Mouse (Mus musculus) kidney, postnatal 0 days (tissue): ENCODE results near the gene Ncapd2. TPM values are rescaled to one million over a fixed set of nuclear protein-coding genes. Genes with fewer than 3 reads are reported as not detected.
A peak's percentile ranks its signal among the peaks of the same experiment; 100 is the strongest.

Experiments
- ATAC-seq: fragments of 200-750 bp; cut with Nextera tagmentation; replicated peaks from 2 replicates; pipeline ENCODE4 v1.8.0; 2017; ENCODE audit warnings: low read depth, moderate number of reproducible peaks, moderate TSS enrichment, moderate library complexity; ENCODE audit not compliant: low FRiP score
- DNase-seq: peaks from one replicate; pipeline ENCODE4 v3.0.0-alpha.2; 2016; ENCODE audit warnings: low spot score
- H3K27ac ChIP-seq: fragments of 300-500 bp; sonication (generic); 2 replicates; pipeline ENCODE4 v1.5.1; 2014; ENCODE audit warnings: mild to moderate bottlenecking
- H3K27me3 ChIP-seq: fragments of 300-500 bp; sonication (generic); 2 replicates; pipeline ENCODE4 v1.6.1; 2014; ENCODE audit warnings: low read length, mixed read lengths; ENCODE audit not compliant: insufficient read depth
- H3K36me3 ChIP-seq: fragments of 300-500 bp; sonication (generic); 2 replicates; pipeline ENCODE4 v1.6.1; 2014; ENCODE audit warnings: low read length, mixed read lengths; ENCODE audit not compliant: insufficient read depth
- H3K4me1 ChIP-seq: fragments of 300-500 bp; sonication (generic); replicated peaks from 2 replicates; pipeline ENCODE4 v1.6.1; 2014; ENCODE audit warnings: antibody characterized with exemption, low read length, mixed read lengths; ENCODE audit not compliant: insufficient read depth
- H3K4me2 ChIP-seq: fragments of 300-500 bp; sonication (generic); 2 replicates; pipeline ENCODE4 v1.6.1; 2014; ENCODE audit warnings: mild to moderate bottlenecking, low read length, moderate library complexity, mixed read lengths
- H3K4me3 ChIP-seq: fragments of 300-500 bp; sonication (generic); replicated peaks from 2 replicates; pipeline ENCODE4 v1.5.1; 2014; ENCODE audit warnings: low read depth, low read length
- H3K9ac ChIP-seq: fragments of 300-500 bp; sonication (generic); 2 replicates; pipeline ENCODE4 v1.6.1; 2014; ENCODE audit warnings: low read depth, low read length
- H3K9me3 ChIP-seq: fragments of 300-500 bp; sonication (generic); replicated peaks from 2 replicates; pipeline ENCODE4 v1.6.1; 2016; ENCODE audit warnings: low read length, inconsistent platforms, mixed read lengths
- CTCF ChIP-seq: IDR thresholded peaks from 2 replicates; pipeline ENCODE4 v1.5.1; 2016; ENCODE audit warnings: antibody characterized with exemption, low read depth, mild to moderate bottlenecking, moderate library complexity
- WGBS: fragments of 180-500 bp; shearing (Covaris S2); extraction: QIAGEN DNeasy Blood & Tissue Kit; methylation state at CpG from one replicate; pipeline ENCODE4 v1.1.7; 2014; 5-methylcytosine and 5-hydroxymethylcytosine counted together
- polyA plus RNA-seq: library from polyadenylated mRNA; unstranded; fragments of >200 nt; fragmentation: Nextera tagmentation; extraction: Ambion mirVana; gene quantifications from 2 replicates; pipeline ENCODE4 v1.2.1, GENCODE M21; 2015

The Ncapd2 gene
- polyA plus RNA-seq, 1 experiment from 2014 or later = 43.8 TPM

DNA sequence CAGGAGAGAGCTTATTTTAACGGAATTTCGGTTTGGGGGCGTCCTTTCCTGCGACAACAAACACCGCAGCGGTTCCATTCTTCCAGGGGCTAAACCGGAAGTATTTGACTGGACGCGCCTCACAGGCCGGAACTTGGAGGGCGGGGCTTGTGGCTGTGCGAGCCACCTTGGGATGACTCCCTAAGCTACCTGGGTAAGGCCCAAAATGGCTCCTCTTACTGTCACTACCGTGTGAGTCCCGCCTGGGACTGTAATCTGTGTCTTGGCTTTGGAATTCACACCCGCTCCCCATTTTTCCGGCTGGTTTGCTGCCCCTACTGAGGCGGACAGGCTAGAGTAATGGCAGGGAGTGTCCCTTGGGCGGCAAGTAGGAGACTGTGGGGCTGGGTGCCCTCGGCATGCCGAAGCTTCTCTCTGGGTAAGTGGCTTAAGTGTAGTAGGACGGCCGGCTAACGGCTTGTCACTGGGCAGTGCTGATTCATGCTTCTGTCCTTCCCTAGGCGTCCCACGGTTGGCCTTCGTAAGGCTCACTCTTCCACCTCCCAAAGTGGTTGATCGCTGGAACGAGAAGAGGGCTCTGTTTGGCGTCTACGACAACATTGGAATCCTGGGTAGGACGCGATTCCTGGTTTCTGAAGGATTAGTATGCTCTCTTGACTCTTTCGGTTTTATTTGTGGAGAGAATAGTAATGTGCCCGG lies 664 bp upstream of the Ncapd2 start:
- H3K4me2 ChIP-seq = peak overlapping the region; percentile 90
- peak overlapping the region; percentile 70 for H3K9ac ChIP-seq
- H3K27me3 ChIP-seq = no peaks in the 10 kb centered on the region
- WGBS = under 1% methylated on average over 34 of the region's 34 CpGs
- peak overlapping the region; percentile 98 for H3K27ac ChIP-seq
- no peak for TF ChIP-seq CTCF
- ATAC-seq = peak; percentile 94
- peaks cover 19% of the 10 kb centered on the region; the same call in 1 of the 2 replicates for H3K36me3 ChIP-seq
- peak; percentile 97 for DNase-seq
- H3K4me1 ChIP-seq = 0 out of 2 replicates have a peak, but pooled peaks cover 6% of the 10 kb centered on the region
- peak overlapping the region; percentile 63 for H3K4me3 ChIP-seq
- no peaks in the 10 kb centered on the region for H3K9me3 ChIP-seq

- Histone ChIP-seq H3K9me3 (no peaks in the 10 kb centered on the region), H3K4me3 (peak overlapping the region; percentile 63), H3K4me1 (0 out of 2 replicates have a peak, but pooled peaks cover 6% of the 10 kb centered on the region), H3K4me2 (peak overlapping the region; percentile 53), H3K9ac (peak overlapping the region; percentile 62), H3K36me3 (peaks cover 29% of the 10 kb centered on the region), H3K27ac (peak overlapping the region; percentile 76; the same call in 1 of the 2 replicates), H3K27me3 (no peaks in the 10 kb centered on the region)
- ATAC-seq (no peak), DNase-seq (no peak)
- no peak for TF ChIP-seq CTCF
Measured at GRCm38 (mm10) chr6:125190816-125191215, 685 bp downstream of the Ncapd2 start.

- H3K36me3 ChIP-seq = peaks cover 57% of the 10 kb centered on the region
- ATAC-seq (no peak), DNase-seq (no peak)
- no peak overlapping the region for H3K9ac ChIP-seq
- H3K4me1 ChIP-seq = 0 out of 2 replicates have a peak, but pooled peaks cover 2% of the 10 kb centered on the region
- no peak overlapping the region for H3K4me3 ChIP-seq
- no peaks in the 10 kb centered on the region for H3K9me3 ChIP-seq
- H3K4me2 ChIP-seq = no peak overlapping the region
- H3K27ac ChIP-seq = no peak overlapping the region
- no peaks in the 10 kb centered on the region for H3K27me3 ChIP-seq
- no peak for TF ChIP-seq CTCF
- WGBS = 83% methylated on average over 10 of the region's 10 CpGs
Measured at GRCm38 (mm10) chr6:125186203-125186602, 5.3 kb downstream of the Ncapd2 start.

- ATAC-seq = no peak
- DNase-seq = no peak
- no peak overlapping the region for H3K9ac ChIP-seq
- 82% methylated on average over 5 of the region's 5 CpGs for WGBS
- H3K27me3 ChIP-seq = no peaks in the 10 kb centered on the region
- H3K27ac ChIP-seq = no peak overlapping the region
- H3K4me1 ChIP-seq = no peaks in the 10 kb centered on the region
- no peak for TF ChIP-seq CTCF
- peaks cover 78% of the 10 kb centered on the region for H3K36me3 ChIP-seq
- H3K4me2 ChIP-seq = no peak overlapping the region
- no peaks in the 10 kb centered on the region for H3K9me3 ChIP-seq
- H3K4me3 ChIP-seq = no peak overlapping the region
Measured at GRCm38 (mm10) chr6:125182133-125182532, 9.4 kb downstream of the Ncapd2 start.

DNA sequence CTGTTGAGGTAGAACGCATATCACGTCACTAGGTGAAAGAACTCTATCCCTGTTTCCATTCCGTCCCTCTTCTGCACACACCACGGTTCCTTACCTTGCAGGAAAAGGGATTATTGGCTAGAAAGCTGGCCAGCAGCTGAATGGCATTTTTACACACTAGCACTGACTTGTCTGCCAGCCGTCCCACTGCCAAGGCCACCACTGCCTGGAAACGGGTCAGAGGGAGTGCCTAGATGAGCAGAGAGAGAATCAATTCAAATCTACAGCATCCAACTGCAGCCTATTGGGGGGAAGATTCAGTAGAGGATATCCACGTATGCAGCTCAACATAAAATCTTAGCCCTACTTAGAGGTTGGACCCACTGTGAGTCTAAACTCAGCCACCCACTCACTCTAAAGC lies 11.9 kb downstream of the Ncapd2 start:
- WGBS = 91% methylated on average over 7 of the region's 7 CpGs
- peaks cover 77% of the 10 kb centered on the region for H3K36me3 ChIP-seq

GRCm38 (mm10) chr6:125175469-125175868 lies 16.0 kb downstream of the Ncapd2 start:
- no peaks in the 10 kb centered on the region for H3K9me3 ChIP-seq
- no peak for ATAC-seq

More for the DNA sequence above, 11.9 kb downstream of the Ncapd2 start:
- Histone ChIP-seq H3K9ac (no peak overlapping the region), H3K9me3 (no peaks in the 10 kb centered on the region), H3K4me1 (no peaks in the 10 kb centered on the region), H3K4me2 (no peak overlapping the region), H3K27ac (no peak overlapping the region), H3K4me3 (no peak overlapping the region), H3K27me3 (no peaks in the 10 kb centered on the region)
- ATAC-seq (no peak), DNase-seq (no peak)
- no peak for TF ChIP-seq CTCF

GRCm38 (mm10) chr6:125173256-125173655 lies 18.2 kb downstream of the Ncapd2 start:
- no peak for ATAC-seq
- Histone ChIP-seq H3K4me2 (no peak overlapping the region), H3K27me3 (no peaks in the 10 kb centered on the region), H3K27ac (no peak overlapping the region), H3K36me3 (peaks cover 83% of the 10 kb centered on the region), H3K4me1 (no peaks in the 10 kb centered on the region), H3K4me3 (no peak overlapping the region), H3K9me3 (no peaks in the 10 kb centered on the region), H3K9ac (no peak overlapping the region)
- no peak for DNase-seq
- no peak for TF ChIP-seq CTCF
- 84% methylated on average over 7 of the region's 7 CpGs for WGBS

More at GRCm38 (mm10) chr6:125175469-125175868, 16.0 kb downstream of the Ncapd2 start:
- H3K9ac ChIP-seq = no peak overlapping the region
- H3K4me3 ChIP-seq = no peak overlapping the region
- peaks cover 87% of the 10 kb centered on the region for H3K36me3 ChIP-seq
- 79% methylated on average over 5 of the region's 5 CpGs for WGBS
- H3K4me2 ChIP-seq = no peak overlapping the region
- H3K27me3 ChIP-seq = no peaks in the 10 kb centered on the region
- no peak for DNase-seq
- no peaks in the 10 kb centered on the region for H3K4me1 ChIP-seq
- no peak for TF ChIP-seq CTCF
- H3K27ac ChIP-seq = no peak overlapping the region
